Mouse (Mus musculus): Measurements from ENCODE around the gene Dbnl.

DNA sequence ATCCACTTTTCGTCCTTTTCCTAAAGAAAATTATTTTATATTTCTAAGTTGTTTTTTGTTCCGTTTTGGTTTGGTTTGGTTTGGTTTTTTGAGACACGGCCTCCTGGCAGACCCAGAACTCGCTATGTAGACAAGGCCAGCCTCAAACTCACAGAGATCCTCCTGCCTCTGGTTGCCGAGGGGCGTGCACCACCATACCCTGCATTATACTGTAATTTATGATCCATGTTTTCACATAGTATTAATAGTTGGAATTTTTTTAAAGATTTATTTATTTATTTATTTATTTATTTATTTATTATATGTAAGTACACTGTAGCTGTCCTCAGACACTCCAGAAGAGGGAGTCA is 25.7 kb upstream of the Dbnl start:
- no peak for TF ChIP-seq CTCF (IDR thresholded peaks at IDR 0.05; ENCODE audit: low read depth)
- TF ChIP-seq EP300 (optimal IDR thresholded peaks at IDR 0.05) = no peak

All from stomach, postnatal 0 days (tissue).